Mouse (Mus musculus) midbrain, postnatal 0 days (tissue): ENCODE measurements around the gene Rad51b. TPM values are rescaled to one million over a fixed set of nuclear protein-coding genes. Genes with fewer than 3 reads are reported as not detected.

Source experiments
- ATAC-seq: fragments of 200-750 bp; cut with Nextera tagmentation; 2 replicates; pipeline ENCODE4 v1.8.0; 2017; ENCODE audit warnings: moderate number of reproducible peaks, mild to moderate bottlenecking, moderate TSS enrichment, moderate library complexity; ENCODE audit not compliant: low FRiP score
- DNase-seq: peaks from one replicate; pipeline ENCODE4 v3.0.0-alpha.2; 2015; ENCODE audit warnings: low spot score
- H3K27ac ChIP-seq: fragments of 300-500 bp; sonication (generic); 2 replicates; pipeline ENCODE4 v1.5.1; 2014; ENCODE audit warnings: low read depth, mild to moderate bottlenecking, low read length, mixed read lengths
- H3K27me3 ChIP-seq: fragments of 300-500 bp; sonication (generic); 2 replicates; pipeline ENCODE4 v1.6.1; 2014; ENCODE audit warnings: low read length, control low read depth, mixed read lengths; ENCODE audit not compliant: insufficient read depth
- H3K36me3 ChIP-seq: fragments of 300-500 bp; sonication (generic); 2 replicates; pipeline ENCODE4 v1.6.1; 2014; ENCODE audit warnings: low read length, control low read depth, mixed read lengths; ENCODE audit not compliant: insufficient read depth
- H3K4me1 ChIP-seq: fragments of 300-500 bp; sonication (generic); 2 replicates; pipeline ENCODE4 v1.6.1; 2014; ENCODE audit warnings: mild to moderate bottlenecking, control low read depth, antibody characterized with exemption, low read length, mixed read lengths; ENCODE audit not compliant: insufficient read depth
- H3K4me2 ChIP-seq: fragments of 300-500 bp; sonication (generic); 2 replicates; pipeline ENCODE4 v1.6.1; 2014; ENCODE audit warnings: low read depth, mild to moderate bottlenecking, low read length, mixed read lengths; ENCODE audit not compliant: poor library complexity, severe bottlenecking
- H3K4me3 ChIP-seq: fragments of 300-500 bp; sonication (generic); 2 replicates; pipeline ENCODE4 v1.5.1; 2014; ENCODE audit warnings: low read depth, mild to moderate bottlenecking, low read length, moderate library complexity
- H3K9ac ChIP-seq: fragments of 300-500 bp; sonication (generic); replicated peaks from 2 replicates; pipeline ENCODE4 v1.6.1; 2014; ENCODE audit warnings: mild to moderate bottlenecking, low read length, moderate library complexity, mixed read lengths; ENCODE audit not compliant: poor library complexity, severe bottlenecking
- H3K9me3 ChIP-seq: fragments of 300-500 bp; sonication (generic); 2 replicates; pipeline ENCODE4 v1.6.1; 2016; ENCODE audit warnings: low read length, control low read depth
- CTCF ChIP-seq: IDR thresholded peaks from 2 replicates; pipeline ENCODE4 v1.5.1; 2016; ENCODE audit warnings: antibody characterized with exemption, mild to moderate bottlenecking
- WGBS: fragments of 180-500 bp; shearing (Covaris S2); extraction: QIAGEN DNeasy Blood & Tissue Kit; methylation state at CpG from one replicate; pipeline ENCODE4 v1.1.7; 2014; 5-methylcytosine and 5-hydroxymethylcytosine counted together
- polyA plus RNA-seq: library from polyadenylated mRNA; unstranded; fragments of >200 nt; fragmentation: Nextera tagmentation; extraction: Ambion mirVana; gene quantifications from 2 replicates; pipeline ENCODE4 v1.2.1, GENCODE M21; 2015
- total RNA-seq: library from RNA; depleted of rRNA; stranded (reverse); fragments of >200 nt; gene quantifications from 2 replicates; pipeline ENCODE4 v1.2.3, GENCODE M21; 2014

The Rad51b gene
- total and polyA plus RNA-seq, 2 experiments from 2014 or later: 0.22 to 0.74 TPM

GRCm38 (mm10) chr12:79550049-79550682, 253.1 kb downstream of the Rad51b start:
- H3K4me2 ChIP-seq: no peak overlapping the region
- no peaks in the 10 kb centered on the region for H3K4me1 ChIP-seq
- H3K4me3 ChIP-seq: no peak overlapping the region
- ATAC-seq (no peak), DNase-seq (no peak)
- no peaks in the 10 kb centered on the region for H3K9me3 ChIP-seq
- H3K9ac ChIP-seq: no peak overlapping the region
- no peaks in the 10 kb centered on the region for H3K27me3 ChIP-seq
- no peaks in the 10 kb centered on the region for H3K36me3 ChIP-seq
- H3K27ac ChIP-seq: no peak overlapping the region
- 72% methylated on average over 7 of the region's 7 CpGs for WGBS
- no peak for TF ChIP-seq CTCF

DNA sequence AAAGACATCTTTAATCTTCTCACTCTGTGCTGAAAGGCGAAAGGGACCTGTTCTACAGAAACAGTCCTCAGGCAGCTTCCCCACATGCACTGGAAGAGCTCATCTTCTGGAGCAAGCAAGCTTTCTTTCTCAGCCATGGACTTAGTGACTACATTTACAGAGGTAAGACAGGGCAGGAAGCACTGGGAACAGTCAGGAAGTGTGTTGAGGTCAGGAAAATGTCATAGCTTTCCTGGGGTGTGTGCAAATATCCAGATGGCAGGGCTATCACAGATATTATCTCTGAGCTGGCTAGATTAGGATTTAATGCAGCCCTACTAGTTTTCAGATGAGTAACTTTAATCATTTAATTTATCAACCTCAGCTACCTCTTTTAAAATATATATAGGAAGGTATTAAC, 254.2 kb downstream of the Rad51b start:
- 91% methylated on average over 1 of the region's 1 CpGs for WGBS
- ATAC-seq (no peak), DNase-seq (no peak)
- Histone ChIP-seq H3K9me3 (no peaks in the 10 kb centered on the region), H3K36me3 (no peaks in the 10 kb centered on the region), H3K27ac (no peak overlapping the region), H3K9ac (no peak overlapping the region), H3K4me3 (no peak overlapping the region), H3K27me3 (no peaks in the 10 kb centered on the region), H3K4me1 (no peaks in the 10 kb centered on the region), H3K4me2 (no peak overlapping the region)
- TF ChIP-seq CTCF: no peak

- Histone ChIP-seq H3K4me2 (no peak overlapping the region), H3K27ac (no peak overlapping the region), H3K27me3 (no peaks in the 10 kb centered on the region), H3K4me3 (no peak overlapping the region), H3K4me1 (no peaks in the 10 kb centered on the region), H3K9me3 (no peaks in the 10 kb centered on the region), H3K9ac (no peak overlapping the region), H3K36me3 (no peaks in the 10 kb centered on the region)
- no peak for TF ChIP-seq CTCF
- DNase-seq: no peak
- ATAC-seq: no peak
These were observed 256.0 kb downstream of the Rad51b start for GRCm38 (mm10) chr12:79553056-79553455.

- ATAC-seq: no peak
- 80% methylated on average over 5 of the region's 5 CpGs for WGBS
- Histone ChIP-seq H3K9me3 (no peaks in the 10 kb centered on the region), H3K27ac (no peak overlapping the region), H3K36me3 (no peaks in the 10 kb centered on the region), H3K27me3 (no peaks in the 10 kb centered on the region), H3K9ac (no peak overlapping the region), H3K4me2 (no peak overlapping the region), H3K4me1 (no peaks in the 10 kb centered on the region), H3K4me3 (no peak overlapping the region)
- no peak for TF ChIP-seq CTCF
- DNase-seq: no peak
These were observed 260.8 kb downstream of the Rad51b start for GRCm38 (mm10) chr12:79557904-79558303.

DNA sequence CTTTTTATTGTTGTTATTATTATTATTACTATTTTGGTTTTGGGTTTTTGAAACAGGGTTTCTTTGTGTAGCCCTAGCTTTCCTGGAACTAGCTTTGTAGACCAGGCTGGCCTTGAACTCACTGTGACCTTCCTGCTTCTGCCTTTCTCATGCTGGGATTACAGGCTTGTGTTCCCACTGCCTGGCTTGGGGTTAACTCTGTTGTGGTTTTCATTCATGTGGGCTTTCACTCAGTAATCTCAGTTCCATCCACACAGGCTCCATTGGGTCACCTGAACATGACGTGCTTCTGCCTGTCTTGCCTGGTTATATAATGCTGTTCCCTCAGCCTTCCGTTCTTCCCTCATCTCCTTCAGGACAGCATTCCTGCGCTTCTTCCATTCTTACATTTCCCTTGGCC, 261.6 kb downstream of the Rad51b start:
- Histone ChIP-seq H3K9ac (no peak overlapping the region), H3K9me3 (no peaks in the 10 kb centered on the region), H3K27me3 (no peaks in the 10 kb centered on the region), H3K27ac (no peak overlapping the region), H3K4me1 (no peaks in the 10 kb centered on the region), H3K36me3 (no peaks in the 10 kb centered on the region), H3K4me3 (no peak overlapping the region), H3K4me2 (no peak overlapping the region)
- no peak for TF ChIP-seq CTCF
- WGBS: 89% methylated on average over 3 of the region's 3 CpGs
- no peak for DNase-seq
- ATAC-seq: no peak

GRCm38 (mm10) chr12:79559410-79560015, 262.4 kb downstream of the Rad51b start:
- 57% methylated on average over 4 of the region's 4 CpGs for WGBS
- Histone ChIP-seq H3K9me3 (no peaks in the 10 kb centered on the region), H3K27me3 (no peaks in the 10 kb centered on the region), H3K27ac (no peak overlapping the region), H3K4me2 (no peak overlapping the region), H3K4me1 (no peaks in the 10 kb centered on the region), H3K9ac (no peak overlapping the region), H3K4me3 (no peak overlapping the region), H3K36me3 (no peaks in the 10 kb centered on the region)
- no peak for DNase-seq
- no peak for ATAC-seq
- TF ChIP-seq CTCF: no peak
